Mouse (Mus musculus) urinary bladder, adult 18-20 months (tissue): ENCODE measurements around the gene Snrpa.

Experiments used
- DNase-seq, 2 experiments: peaks; one replicate each; pipeline ENCODE4 v3.0.0; 2022; ENCODE audit warnings: low spot score in 2 of 2, mixed read lengths in 2 of 2

The Snrpa gene

DNA sequence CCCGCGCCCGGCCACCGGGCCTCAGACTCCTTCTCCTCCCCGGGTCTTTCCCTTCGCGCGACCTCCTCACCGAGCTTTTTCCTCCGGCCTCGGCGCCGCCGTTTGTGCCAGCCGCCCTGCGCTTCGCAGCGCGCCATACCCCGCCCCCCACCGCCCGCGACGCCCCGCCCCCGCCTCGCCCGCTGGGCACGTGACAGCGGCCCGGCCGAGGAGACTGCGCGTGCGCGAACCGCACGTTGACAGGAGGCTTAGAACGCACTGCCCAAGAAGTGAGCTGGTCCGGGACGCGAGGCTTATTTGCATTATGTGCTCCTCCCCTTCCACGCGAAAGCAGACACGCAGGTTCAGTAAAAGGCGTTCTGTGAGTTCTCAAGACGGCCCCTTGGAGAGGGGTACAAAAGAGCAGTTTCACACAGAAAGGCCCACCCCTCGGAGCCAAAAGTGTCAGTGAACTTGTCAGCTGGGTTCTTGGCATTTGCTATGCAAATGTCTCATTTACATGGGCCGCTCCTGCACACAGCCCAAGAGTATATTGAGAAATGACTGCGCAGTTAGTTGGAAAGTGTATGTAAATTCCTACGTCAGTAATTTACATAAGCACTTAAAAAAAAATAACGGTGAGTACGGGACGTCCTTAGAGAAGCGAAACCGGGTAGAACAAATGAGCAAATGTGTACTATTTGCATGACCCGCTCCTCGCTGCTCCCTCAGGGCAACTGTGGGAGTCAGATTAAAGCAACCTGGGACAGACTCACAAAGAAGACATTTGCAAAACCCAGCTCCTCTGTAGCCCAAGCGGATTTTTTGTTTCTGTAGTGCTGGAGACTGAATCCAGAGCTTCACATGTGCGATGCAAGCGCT lies 29.2 kb downstream of the Snrpa start, which contains the start of gene Egln2:
Gene Egln2 (minus strand): TSS at position 189 of the 861 bp plus-strand sequence.
- DNase-seq: peak; percentile 88 to 92

DNA sequence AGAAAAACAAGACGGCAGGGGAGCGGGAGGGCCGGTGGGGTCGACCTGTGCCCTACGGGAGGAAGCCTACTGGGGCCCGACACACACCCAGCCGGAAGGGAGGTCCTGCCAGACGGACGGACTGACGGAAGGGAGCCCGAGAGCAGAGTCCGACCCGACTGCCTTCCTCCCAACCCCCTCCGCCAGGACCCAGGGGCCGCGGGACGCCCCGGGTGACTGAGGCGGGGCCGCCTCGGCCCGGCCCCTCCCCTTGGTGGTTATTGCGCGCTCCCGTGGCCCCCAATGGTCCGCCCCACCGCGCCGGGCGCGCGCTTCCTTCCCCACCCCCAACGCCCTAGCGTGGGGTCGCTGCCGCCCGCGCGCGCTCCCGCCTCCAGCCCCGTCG lies 29.9 kb downstream of the Snrpa start:
- peak; percentile 77 to 80 for DNase-seq

DNA sequence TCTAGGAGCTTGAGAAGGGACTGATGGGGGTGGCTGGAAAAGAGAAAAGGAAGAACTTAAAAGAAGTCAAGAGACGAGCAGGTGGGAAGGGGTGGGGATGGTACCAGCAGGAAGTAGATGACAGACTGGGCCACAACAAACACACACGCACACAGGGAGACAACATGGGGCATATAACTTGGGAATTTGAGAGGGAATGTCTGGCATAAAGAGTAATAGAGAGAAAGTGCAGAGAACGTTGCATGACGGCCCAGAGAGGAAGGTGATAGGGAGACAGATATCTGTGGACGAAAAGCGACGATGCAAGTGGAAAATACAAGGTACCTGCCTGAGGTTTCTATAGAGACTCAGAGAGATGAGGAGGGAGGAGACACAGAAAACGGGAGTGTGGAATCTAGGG lies 30.4 kb downstream of the Snrpa start:
- no peak for DNase-seq

DNA sequence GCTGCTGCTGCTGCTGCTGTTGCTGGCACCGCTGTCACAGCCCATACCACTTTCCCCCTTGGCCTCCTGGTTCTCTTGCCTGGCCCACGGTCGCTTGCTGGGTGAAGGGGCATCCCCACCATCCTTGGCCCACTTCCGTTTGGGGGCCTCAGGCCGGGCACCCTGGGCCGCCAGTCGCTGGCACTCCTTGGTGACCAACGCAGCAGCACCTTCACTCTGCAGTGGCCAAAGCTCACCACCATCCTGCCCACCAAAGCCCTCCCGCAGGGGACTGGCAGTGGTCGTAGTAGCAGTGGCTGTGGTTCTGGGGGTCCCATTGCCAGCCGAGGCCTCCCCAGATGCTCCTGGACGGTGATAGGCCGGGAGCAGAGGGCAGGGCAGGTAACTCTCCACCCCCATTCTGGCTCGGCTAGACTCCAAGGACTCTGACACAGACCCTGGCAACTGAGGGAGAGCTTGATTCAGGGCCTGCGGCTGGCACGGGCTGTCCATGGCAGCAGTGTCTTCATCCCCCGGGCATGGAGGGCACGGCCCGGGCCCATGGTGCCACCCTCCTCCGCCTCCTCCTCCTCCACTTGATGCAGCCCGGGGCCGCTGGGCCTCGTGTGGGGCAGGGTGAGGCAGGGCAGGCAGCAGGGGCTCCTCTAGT lies 30.9 kb downstream of the Snrpa start:
- DNase-seq: no peak

DNA sequence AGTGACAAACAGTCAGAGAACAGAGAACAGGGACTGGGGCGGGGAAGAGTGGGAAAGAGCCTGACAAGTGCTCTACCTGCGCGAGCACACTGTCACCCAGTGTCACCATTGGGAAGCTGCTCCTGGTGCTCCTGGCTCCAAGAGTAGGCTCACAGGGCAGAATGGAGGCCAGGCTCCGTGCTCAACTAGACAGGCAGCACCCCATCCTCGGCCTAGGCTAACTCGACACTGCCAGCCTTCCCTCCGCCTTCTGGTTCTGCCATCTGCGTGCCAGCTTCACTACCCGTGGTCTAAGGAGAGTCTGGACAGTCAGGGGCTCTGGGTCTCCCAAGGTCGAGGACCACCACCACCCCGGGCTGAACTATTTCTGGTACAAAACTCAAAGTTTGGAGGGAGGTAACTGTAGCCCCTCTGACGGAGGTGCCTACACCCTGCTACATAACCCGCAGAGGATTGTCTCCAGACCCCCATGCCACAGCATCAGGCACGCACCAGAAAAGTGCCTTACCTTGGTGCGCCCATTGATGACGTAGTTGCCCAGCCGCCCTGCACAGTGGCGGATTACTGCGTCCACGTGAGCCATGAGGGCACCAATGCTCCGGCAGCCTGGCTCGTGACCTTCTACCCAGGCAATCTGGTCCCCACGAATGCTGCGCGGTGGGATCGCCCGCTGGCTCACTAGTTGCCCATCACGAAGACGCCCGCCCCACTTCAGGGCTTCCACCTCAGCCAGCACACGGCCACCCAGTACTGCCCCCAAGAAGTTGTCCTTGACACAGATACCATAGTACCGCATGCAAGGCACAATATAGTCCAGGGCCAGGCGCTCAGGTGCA lies 31.7 kb downstream of the Snrpa start:
- DNase-seq: no peak

DNA sequence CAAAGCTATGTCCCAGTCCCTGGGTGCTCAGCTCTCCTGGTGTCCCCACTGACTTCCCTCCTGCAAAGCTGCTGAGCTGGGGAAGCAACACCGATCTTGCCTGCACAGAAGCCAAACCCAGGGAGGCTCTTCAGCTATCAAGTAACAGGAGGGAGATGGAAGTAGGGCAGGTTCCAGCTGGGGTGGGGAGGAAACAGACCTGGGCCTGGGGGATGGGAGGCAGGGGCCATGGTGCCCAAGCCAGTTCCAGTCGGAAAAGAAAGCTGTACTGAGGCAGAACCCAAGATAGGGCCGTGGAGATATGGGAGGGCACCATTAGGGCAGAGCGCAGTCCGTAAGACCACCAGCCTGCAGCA lies 32.6 kb downstream of the Snrpa start:
- DNase-seq: no peak

DNA sequence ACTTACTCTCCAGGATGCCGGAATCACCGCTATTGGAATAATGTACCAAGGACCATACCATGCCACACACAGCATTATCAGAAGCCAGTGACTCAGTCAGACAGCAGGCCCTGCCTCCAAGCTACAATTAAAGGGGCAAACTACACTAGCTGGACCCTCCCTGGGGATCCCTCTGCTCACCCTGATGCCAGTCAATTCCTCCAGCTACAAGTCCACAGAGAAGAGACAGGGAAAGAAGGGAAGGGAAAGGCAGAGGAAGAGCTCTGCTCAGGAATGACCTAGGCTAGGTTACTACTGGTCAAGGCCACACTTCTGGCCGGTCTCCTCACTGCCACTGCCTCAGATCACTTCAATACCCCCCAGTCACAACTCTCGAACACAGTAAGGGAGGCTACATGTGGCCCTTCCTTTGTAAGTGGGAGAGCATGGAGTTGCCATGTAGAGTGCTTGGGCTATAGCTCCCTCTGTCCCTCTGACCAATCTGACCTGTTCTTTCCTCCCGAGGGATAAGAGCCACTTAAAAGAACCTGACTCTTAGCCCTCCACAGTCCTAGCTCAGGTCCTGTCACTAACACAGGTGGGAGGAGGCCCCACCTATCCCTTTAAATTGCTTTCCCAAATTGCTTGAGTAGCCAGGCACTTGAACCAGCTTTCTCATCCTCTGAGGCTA lies 33.2 kb downstream of the Snrpa start:
- no peak for DNase-seq

DNA sequence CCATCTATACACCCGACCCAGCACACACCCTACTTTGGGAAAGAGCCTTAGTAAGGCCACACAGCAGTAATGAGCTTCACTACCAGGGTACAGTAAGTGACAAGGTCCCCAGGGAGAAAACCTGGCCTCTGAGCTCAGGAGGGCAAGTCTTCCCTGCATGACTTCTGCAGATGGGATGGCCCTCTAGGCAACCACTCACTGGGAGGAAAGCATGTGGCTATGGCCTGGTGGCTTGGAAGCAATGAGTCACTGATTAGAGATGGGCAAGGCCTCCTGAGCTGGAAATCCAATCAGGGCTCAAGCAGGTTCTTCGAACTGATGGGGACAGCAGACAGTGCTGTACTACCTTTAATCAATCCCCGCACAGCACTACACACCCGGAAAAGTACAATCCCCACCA lies 34.3 kb downstream of the Snrpa start:
- no peak for DNase-seq

DNA sequence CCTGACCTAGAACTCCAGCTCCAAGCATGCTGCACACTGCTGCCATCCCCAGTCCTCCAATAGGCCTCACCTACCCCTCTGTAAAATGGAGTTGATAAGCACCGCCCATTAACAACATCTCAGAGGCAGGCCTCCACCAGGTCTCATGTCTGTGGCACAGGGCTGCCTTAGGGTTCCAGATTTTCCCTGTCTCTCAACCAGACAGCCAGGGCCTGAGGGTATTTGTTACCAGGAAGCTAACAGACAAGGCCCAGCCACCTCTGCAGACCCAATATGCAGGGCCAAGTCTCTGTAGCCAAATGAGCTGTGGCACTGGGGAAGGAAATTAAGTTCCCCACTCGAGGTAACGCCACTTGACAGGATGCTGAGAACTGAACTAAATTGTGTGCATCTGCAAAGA lies 35.1 kb downstream of the Snrpa start:
- DNase-seq: no peak

DNA sequence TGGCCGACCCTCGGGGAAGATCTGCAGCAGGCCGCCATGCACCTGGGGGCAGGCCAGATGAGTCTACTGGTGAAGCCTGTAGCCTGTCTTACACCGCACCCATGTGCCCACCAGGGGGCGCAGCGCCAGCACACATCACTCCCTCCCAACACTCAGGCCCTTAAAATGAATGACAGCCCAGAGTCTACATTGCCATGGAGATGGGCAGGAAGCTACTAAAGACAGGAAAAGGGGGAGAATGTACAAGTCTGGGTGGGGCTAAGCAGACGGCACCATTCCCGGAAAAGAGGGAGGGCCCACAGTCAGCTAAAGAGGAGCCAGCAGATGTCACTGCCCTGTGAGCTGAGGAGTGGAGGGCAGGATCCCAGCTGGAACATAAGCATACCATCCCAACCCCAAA lies 36.2 kb downstream of the Snrpa start:
- DNase-seq: peak; percentile 72 to 74

DNA sequence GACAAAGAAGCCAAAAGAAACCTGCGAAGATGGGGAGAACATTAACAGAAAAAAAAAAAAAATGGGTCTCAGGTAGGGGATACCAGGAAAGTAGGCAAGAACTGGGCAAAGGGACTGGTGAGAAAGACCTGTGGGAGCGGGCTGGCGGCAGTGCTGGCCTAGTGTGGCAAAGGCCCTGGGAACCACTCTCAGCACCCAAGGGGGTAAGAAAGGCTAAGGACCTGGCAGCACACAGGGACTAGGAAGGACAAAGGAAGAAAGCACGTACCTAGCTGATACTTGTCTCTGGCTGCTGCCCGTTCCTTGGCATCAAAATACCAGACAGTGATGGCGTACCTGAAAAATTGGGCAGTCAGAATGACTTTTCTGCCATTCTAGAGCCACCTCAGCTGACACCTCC lies 36.8 kb downstream of the Snrpa start:
- DNase-seq: no peak

DNA sequence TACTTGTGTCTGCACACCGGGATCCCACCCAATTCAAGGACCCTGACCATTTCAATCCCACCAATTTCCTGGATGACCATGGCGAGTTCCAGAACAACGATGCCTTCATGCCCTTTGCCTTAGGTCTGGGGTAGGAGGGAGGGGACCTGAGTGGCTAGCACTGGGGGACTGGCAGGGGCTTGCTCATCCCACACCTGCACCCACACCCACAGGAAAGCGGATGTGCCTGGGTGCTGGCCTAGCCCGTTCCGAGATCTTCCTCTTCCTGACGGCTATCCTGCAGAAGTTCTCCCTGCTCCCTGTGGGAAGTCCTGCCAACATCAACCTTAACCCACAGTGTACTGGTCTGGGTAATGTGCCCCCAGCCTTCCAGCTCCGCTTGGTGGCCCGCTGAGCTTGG lies 37.9 kb downstream of the Snrpa start:
- no peak for DNase-seq

DNA sequence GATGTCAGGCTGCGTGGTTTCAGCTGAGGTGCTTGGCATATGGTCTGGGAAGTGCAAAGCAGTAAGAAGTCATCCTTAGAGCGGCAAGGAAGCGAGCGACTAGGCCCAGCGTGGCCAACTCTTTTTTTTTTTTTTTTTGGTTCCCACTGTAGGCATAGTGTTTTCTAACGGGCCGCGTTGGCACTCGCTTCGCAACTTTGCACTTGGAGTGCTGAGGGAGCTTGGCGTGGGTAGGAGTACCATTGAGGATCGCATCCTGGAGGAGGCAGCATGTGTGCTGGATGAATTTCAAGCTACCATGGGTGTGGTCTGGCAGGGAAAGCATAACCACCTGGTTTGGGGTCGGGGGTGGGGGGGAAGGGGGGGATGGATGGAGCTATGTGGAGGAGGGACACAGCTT lies 40.1 kb downstream of the Snrpa start:
- no peak for DNase-seq

DNA sequence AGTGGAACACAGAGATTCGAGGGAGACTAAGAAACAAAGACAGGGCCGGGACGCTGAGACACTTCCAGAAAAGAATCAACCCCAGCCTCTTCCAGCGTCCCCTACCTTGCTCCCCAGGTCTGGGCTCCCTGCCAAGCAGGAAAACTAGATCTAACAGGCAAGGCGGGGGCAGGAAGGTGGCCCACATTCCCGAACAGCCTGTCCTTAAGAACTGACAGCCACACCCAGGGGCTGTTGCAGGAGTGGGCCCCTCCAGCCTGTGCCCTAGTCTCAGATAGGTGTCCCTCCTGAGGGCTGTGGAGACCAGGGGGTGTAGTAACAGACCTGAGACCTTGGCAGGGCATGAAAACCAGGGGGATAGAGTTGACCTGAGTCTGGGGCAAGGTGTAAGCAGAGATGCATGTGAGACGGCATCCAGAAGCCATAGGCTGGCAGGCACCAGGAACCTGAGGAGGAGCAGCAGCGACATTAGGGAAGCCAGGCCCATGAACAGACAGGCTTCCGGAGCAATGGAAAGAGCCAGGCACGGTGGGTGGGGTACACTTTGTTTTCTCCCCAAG lies 42.8 kb downstream of the Snrpa start, which contains the start of gene Cyp2t4:
Gene Cyp2t4 (plus strand): TSS at position 510 of the 560 bp plus-strand sequence.
- DNase-seq: no peak
